Mouse (Mus musculus): ENCODE measurements around the gene Rgs7. TPM values are rescaled to one million over a fixed set of nuclear protein-coding genes. Genes with fewer than 3 reads are reported as not detected.
A peak's percentile ranks its signal among the peaks of the same experiment; 100 is the strongest.

The Rgs7 gene
- total and polyA plus RNA-seq, 3 experiments, result not detected

GRCm38 (mm10) chr1:175300404-175300803 lies 191.9 kb downstream of the Rgs7 start:
- Histone ChIP-seq H3K4me1 (ENCODE audit: control insufficient read depth in 1 of 2, insufficient read depth in 2 of 2, low read length in 2 of 2) (no peaks in the 10 kb centered on the region), H3K79me2 (ENCODE audit: control insufficient read depth, insufficient read depth, low read length, poor library complexity) (no peaks in the 10 kb centered on the region), H3K4me3 (ENCODE audit: control insufficient read depth in 1 of 2, insufficient read depth in 1 of 2, low read depth in 2 of 2, low read length in 2 of 2) (no peak overlapping the region), H3K36me3 (ENCODE audit: control insufficient read depth in 1 of 2, insufficient read depth in 2 of 2, low read length in 2 of 2) (no peaks in the 10 kb centered on the region), H3K9ac (ENCODE audit: control insufficient read depth, low read depth, low read length, poor library complexity, severe bottlenecking) (no peak overlapping the region), H3K27ac (ENCODE audit: control insufficient read depth, low read depth, low read length) (no peak overlapping the region), H3K27me3 (ENCODE audit: control insufficient read depth in 1 of 2, insufficient read depth in 2 of 2, low read length in 2 of 2) (no peaks in the 10 kb centered on the region), H3K9me3 (replicated peaks; ENCODE audit: insufficient read depth, low read length) (no peaks in the 10 kb centered on the region)
- no peak for DNase-seq (ENCODE audit: low read depth, low spot score)
- TF ChIP-seq MAX (IDR thresholded peaks at IDR 0.05; ENCODE audit: low read length), result no peak
- TF ChIP-seq SMC3 (IDR thresholded peaks at IDR 0.05; ENCODE audit: low read depth, low read length), result no peak
- TF ChIP-seq GABPA (IDR thresholded peaks at IDR 0.05; ENCODE audit: low read depth, low read length), result no peak
- TF ChIP-seq POLR2A (IDR thresholded peaks at IDR 0.05; ENCODE audit: control insufficient read depth in 1 of 2, insufficient read depth in 1 of 2, low read depth in 1 of 2, low read length in 2 of 2, poor library complexity in 1 of 2), result no peak
- no peak for TF ChIP-seq MXI1 (IDR thresholded peaks at IDR 0.05; ENCODE audit: low read depth, low read length)

DNA sequence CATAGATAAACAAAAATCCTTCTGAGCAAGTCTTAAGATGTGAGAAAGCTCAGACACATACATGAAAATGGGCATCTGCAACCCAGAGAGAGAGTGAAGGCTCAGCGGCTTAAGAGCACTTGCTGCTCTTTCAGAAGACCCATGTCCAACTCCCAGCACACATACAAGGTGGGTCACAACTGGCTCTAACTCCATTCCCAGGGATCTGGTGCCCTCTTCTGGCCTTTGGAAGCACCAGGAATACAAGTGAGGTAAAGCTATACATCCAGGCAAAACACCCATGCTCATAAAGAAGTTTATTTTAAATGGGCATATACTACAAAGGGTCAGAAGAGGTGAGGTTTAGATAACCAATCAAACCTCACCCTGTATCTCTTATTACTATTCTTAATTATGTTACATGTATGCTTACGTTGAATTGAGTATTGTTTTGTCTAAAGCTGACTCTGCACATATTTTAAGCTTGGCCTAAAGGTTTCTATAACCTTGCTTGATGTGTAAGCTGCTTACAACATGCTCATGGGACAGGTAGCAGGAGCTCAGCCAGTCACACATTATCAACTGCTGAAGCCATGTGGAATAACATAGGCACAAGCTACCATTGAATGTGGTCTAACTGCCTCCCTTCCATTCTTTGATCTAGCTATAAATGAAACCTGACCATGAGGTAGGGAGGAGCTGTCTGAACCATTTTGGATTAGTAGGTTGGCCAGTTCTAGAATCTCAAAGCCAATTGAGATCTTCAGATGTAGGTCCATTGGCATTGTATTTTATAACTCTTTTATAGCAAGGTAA lies 192.5 kb downstream of the Rgs7 start:
- Histone ChIP-seq H3K4me1 (ENCODE audit: control insufficient read depth in 1 of 2, insufficient read depth in 2 of 2, low read length in 2 of 2) (no peaks in the 10 kb centered on the region), H3K9ac (ENCODE audit: control insufficient read depth, low read depth, low read length, poor library complexity, severe bottlenecking) (no peak overlapping the region), H3K27me3 (ENCODE audit: control insufficient read depth in 1 of 2, insufficient read depth in 2 of 2, low read length in 2 of 2) (no peaks in the 10 kb centered on the region), H3K27ac (ENCODE audit: control insufficient read depth, low read depth, low read length) (no peak overlapping the region), H3K36me3 (ENCODE audit: control insufficient read depth in 1 of 2, insufficient read depth in 2 of 2, low read length in 2 of 2) (no peaks in the 10 kb centered on the region), H3K9me3 (replicated peaks; ENCODE audit: insufficient read depth, low read length) (no peaks in the 10 kb centered on the region), H3K4me3 (ENCODE audit: control insufficient read depth in 1 of 2, insufficient read depth in 1 of 2, low read depth in 2 of 2, low read length in 2 of 2) (no peak overlapping the region), H3K79me2 (ENCODE audit: control insufficient read depth, insufficient read depth, low read length, poor library complexity) (no peaks in the 10 kb centered on the region)
- DNase-seq (ENCODE audit: low read depth, low spot score), result peak; percentile 21
- TF ChIP-seq SMC3 (IDR thresholded peaks at IDR 0.05; ENCODE audit: low read depth, low read length), result peak; percentile 50
- no peak for TF ChIP-seq RCOR1 (IDR thresholded peaks at IDR 0.05; ENCODE audit: low read depth, low read length)
- TF ChIP-seq CTCF (IDR thresholded peaks at IDR 0.05 in 2 of 3, conservative IDR thresholded peaks at IDR 0.05 in 1 of 3; ENCODE audit: control insufficient read depth in 1 of 3, insufficient read depth in 1 of 3, low read depth in 2 of 3, low read length in 3 of 3, poor library complexity in 1 of 3, severe bottlenecking in 1 of 3), result peak in 1 of 3 experiments; percentile 40; a peak in 2 of 6 replicates
- TF ChIP-seq GATA1 (IDR thresholded peaks at IDR 0.05; ENCODE audit: low read depth, low read length), result no peak
- TF ChIP-seq USF2 (IDR thresholded peaks at IDR 0.05; ENCODE audit: borderline replicate concordance in 1 of 2, insufficient read depth in 1 of 2, low read depth in 1 of 2, low read length in 2 of 2), result no peak
- TF ChIP-seq BHLHE40 (IDR thresholded peaks at IDR 0.05; ENCODE audit: borderline replicate concordance, low read depth, low read length), result no peak
- TF ChIP-seq POLR2AphosphoS5 (IDR thresholded peaks at IDR 0.05; ENCODE audit: borderline replicate concordance, low read depth, low read length), result no peak
- no peak for TF ChIP-seq CHD2 (IDR thresholded peaks at IDR 0.05; ENCODE audit: low read length)
- TF ChIP-seq RAD21 (IDR thresholded peaks at IDR 0.05; ENCODE audit: low read depth, low read length), result peak; percentile 46
- TF ChIP-seq USF1 (IDR thresholded peaks at IDR 0.05; ENCODE audit: low read depth, low read length), result no peak

DNA sequence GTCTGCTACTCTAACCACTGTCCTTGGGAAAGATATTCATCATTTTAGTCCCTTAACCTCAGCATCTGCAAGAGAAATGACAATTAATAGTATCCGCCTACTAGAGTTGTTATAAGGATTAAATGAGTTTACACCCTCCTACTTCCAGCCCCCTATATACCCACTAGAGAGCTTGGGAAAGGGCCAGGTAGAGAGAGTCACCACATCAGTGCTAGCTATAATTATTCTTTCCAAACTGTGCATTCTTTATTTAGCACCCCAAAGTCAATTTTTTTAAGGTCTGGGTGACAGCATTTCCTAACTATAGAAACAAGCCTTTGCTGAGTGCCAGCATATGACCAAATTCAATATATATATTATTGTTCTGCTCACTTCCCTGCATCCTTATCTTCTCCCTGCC lies 195.4 kb downstream of the Rgs7 start:
- no peaks in the 10 kb centered on the region for H3K36me3 ChIP-seq (ENCODE audit: control insufficient read depth in 1 of 2, insufficient read depth in 2 of 2, low read length in 2 of 2)
- H3K4me1 ChIP-seq (ENCODE audit: control insufficient read depth in 1 of 2, insufficient read depth in 2 of 2, low read length in 2 of 2), result no peaks in the 10 kb centered on the region
- H3K9ac ChIP-seq (ENCODE audit: control insufficient read depth, low read depth, low read length, poor library complexity, severe bottlenecking), result no peak overlapping the region
- TF ChIP-seq CHD2 (IDR thresholded peaks at IDR 0.05; ENCODE audit: low read length), result no peak
- no peak for TF ChIP-seq KAT2A (conservative IDR thresholded peaks at IDR 0.05; ENCODE audit: low read depth, low read length)
- no peak for TF ChIP-seq RCOR1 (IDR thresholded peaks at IDR 0.05; ENCODE audit: low read depth, low read length)
- no peak for TF ChIP-seq SIN3A (IDR thresholded peaks at IDR 0.05; ENCODE audit: low read length)
- TF ChIP-seq ZC3H11A (IDR thresholded peaks at IDR 0.05; ENCODE audit: low read depth, low read length), result no peak
- H3K27ac ChIP-seq (ENCODE audit: control insufficient read depth, low read depth, low read length), result no peak overlapping the region
- H3K27me3 ChIP-seq (ENCODE audit: control insufficient read depth in 1 of 2, insufficient read depth in 2 of 2, low read length in 2 of 2), result no peaks in the 10 kb centered on the region
- no peaks in the 10 kb centered on the region for H3K9me3 ChIP-seq (replicated peaks; ENCODE audit: insufficient read depth, low read length)
- H3K79me2 ChIP-seq (ENCODE audit: control insufficient read depth, insufficient read depth, low read length, poor library complexity), result no peaks in the 10 kb centered on the region
- DNase-seq (ENCODE audit: low read depth, low spot score), result no peak
- no peak overlapping the region for H3K4me3 ChIP-seq (ENCODE audit: control insufficient read depth in 1 of 2, insufficient read depth in 1 of 2, low read depth in 2 of 2, low read length in 2 of 2)

All from MEL (cell line).